Mouse (Mus musculus) neural tube, embryonic 12.5 days (tissue): Measurements from ENCODE around the gene Alpk1. TPM values are rescaled to one million over a fixed set of nuclear protein-coding genes. Genes with fewer than 3 reads are reported as not detected.

Source experiments
- ATAC-seq: fragments of 200-750 bp; cut with Nextera tagmentation; 2 replicates; pipeline ENCODE4 v1.8.0; 2017; ENCODE audit warnings: low read depth, mild to moderate bottlenecking, moderate TSS enrichment, moderate library complexity; ENCODE audit not compliant: low FRiP score
- H3K27ac ChIP-seq: fragments of 300-500 bp; sonication (generic); 2 replicates; pipeline ENCODE4 v1.5.1; 2016
- H3K27me3 ChIP-seq: fragments of 300-500 bp; sonication (generic); replicated peaks from 2 replicates; pipeline ENCODE4 v1.6.1; 2016; ENCODE audit warnings: mild to moderate bottlenecking
- H3K36me3 ChIP-seq: fragments of 300-500 bp; sonication (generic); 2 replicates; pipeline ENCODE4 v1.6.1; 2016; ENCODE audit warnings: mild to moderate bottlenecking
- H3K4me1 ChIP-seq: fragments of 300-500 bp; sonication (generic); 2 replicates; pipeline ENCODE4 v1.6.1; 2016
- H3K4me2 ChIP-seq: fragments of 300-500 bp; sonication (generic); replicated peaks from 2 replicates; pipeline ENCODE4 v1.6.1; 2016; ENCODE audit warnings: mild to moderate bottlenecking
- H3K4me3 ChIP-seq: fragments of 300-500 bp; sonication (generic); 2 replicates; pipeline ENCODE4 v1.5.1; 2016
- H3K9ac ChIP-seq: fragments of 300-500 bp; sonication (generic); 2 replicates; pipeline ENCODE4 v1.6.1; 2016; ENCODE audit warnings: mild to moderate bottlenecking
- H3K9me3 ChIP-seq: fragments of 300-500 bp; sonication (generic); 2 replicates; pipeline ENCODE4 v1.6.1; 2016; ENCODE audit warnings: mild to moderate bottlenecking
- whole genome bisulfite sequencing: fragments of 180-500 bp; shearing (Covaris S2); methylation state at CpG from one replicate; pipeline ENCODE4 v1.1.7; 2016; 5-methylcytosine and 5-hydroxymethylcytosine counted together
- polyA plus RNA-seq: library from polyadenylated mRNA; unstranded; fragments of >200 nt; fragmentation: Nextera tagmentation; extraction: Ambion mirVana; gene quantifications from 2 replicates; pipeline ENCODE4 v1.2.1, GENCODE M21; 2016

Gene Alpk1
- polyA plus RNA-seq, 1 experiment from 2014 or later: 1.7 TPM

- 29% methylated on average over 17 of the region's 17 CpGs for whole genome bisulfite sequencing
- H3K27me3 ChIP-seq: peaks cover 23% of the 10 kb centered on the region
- no peak overlapping the region for H3K27ac ChIP-seq
These were observed 51.3 kb downstream of the Alpk1 start for GRCm38 (mm10) chr3:127728851-127729512.

GRCm38 (mm10) chr3:127728046-127728445 lies 52.3 kb downstream of the Alpk1 start:
- no peak for ATAC-seq
- Histone ChIP-seq H3K27me3 (peaks cover 18% of the 10 kb centered on the region; the same call in 1 of the 2 replicates), H3K4me3 (no peak overlapping the region), H3K4me2 (no peak overlapping the region), H3K27ac (no peak overlapping the region), H3K36me3 (no peaks in the 10 kb centered on the region), H3K9me3 (no peaks in the 10 kb centered on the region), H3K4me1 (peaks cover 12% of the 10 kb centered on the region), H3K9ac (no peak overlapping the region)
- 63% methylated on average over 9 of the region's 9 CpGs for WGBS

More at GRCm38 (mm10) chr3:127728851-127729512, 51.3 kb downstream of the Alpk1 start:
- Histone ChIP-seq H3K4me3 (no peak overlapping the region), H3K4me2 (peak overlapping the region; percentile 30), H3K4me1 (peaks cover 12% of the 10 kb centered on the region), H3K9ac (no peak overlapping the region), H3K9me3 (no peaks in the 10 kb centered on the region), H3K36me3 (no peaks in the 10 kb centered on the region)
- ATAC-seq: peak; percentile 48; the same call in 1 of the 2 replicates

- ATAC-seq: no peak
- H3K4me1 ChIP-seq: peaks cover 13% of the 10 kb centered on the region
- no peak overlapping the region for H3K9ac ChIP-seq
- no peak overlapping the region for H3K4me3 ChIP-seq
- H3K27ac ChIP-seq: no peak overlapping the region
- WGBS: 57% methylated on average over 4 of the region's 4 CpGs
- H3K9me3 ChIP-seq: no peaks in the 10 kb centered on the region
- peaks cover 6% of the 10 kb centered on the region; the same call in 1 of the 2 replicates for H3K27me3 ChIP-seq
- H3K36me3 ChIP-seq: no peaks in the 10 kb centered on the region
- no peak overlapping the region for H3K4me2 ChIP-seq
These were observed 59.4 kb downstream of the Alpk1 start for GRCm38 (mm10) chr3:127720948-127721347.

GRCm38 (mm10) chr3:127720050-127720449 lies 60.3 kb downstream of the Alpk1 start:
- peak; percentile 30; the same call in 1 of the 2 replicates for ATAC-seq
- Histone ChIP-seq H3K27ac (no peak overlapping the region), H3K9ac (no peak overlapping the region), H3K27me3 (peaks cover 6% of the 10 kb centered on the region; the same call in 1 of the 2 replicates), H3K4me3 (no peak overlapping the region), H3K36me3 (no peaks in the 10 kb centered on the region), H3K4me1 (peaks cover 13% of the 10 kb centered on the region), H3K9me3 (no peaks in the 10 kb centered on the region), H3K4me2 (peak overlapping the region; percentile 40)
- WGBS: 12% methylated on average over 6 of the region's 6 CpGs

GRCm38 (mm10) chr3:127719601-127720000 lies 60.7 kb downstream of the Alpk1 start:
- no peak overlapping the region for H3K27ac ChIP-seq
- H3K4me2 ChIP-seq: peak overlapping the region; percentile 40; the same call in 1 of the 2 replicates
- no peaks in the 10 kb centered on the region for H3K9me3 ChIP-seq
- no peak overlapping the region for H3K4me3 ChIP-seq
- H3K36me3 ChIP-seq: no peaks in the 10 kb centered on the region
- H3K27me3 ChIP-seq: peaks cover 2% of the 10 kb centered on the region; the same call in 1 of the 2 replicates
- peaks cover 13% of the 10 kb centered on the region for H3K4me1 ChIP-seq
- WGBS: 20% methylated on average over 5 of the region's 5 CpGs
- no peak for ATAC-seq
- no peak overlapping the region for H3K9ac ChIP-seq

- no peak for ATAC-seq
- WGBS: 16% methylated on average over 2 of the region's 2 CpGs
- Histone ChIP-seq H3K4me3 (no peak overlapping the region), H3K36me3 (no peaks in the 10 kb centered on the region), H3K27me3 (no peaks in the 10 kb centered on the region), H3K4me2 (no peak overlapping the region), H3K9ac (no peak overlapping the region), H3K4me1 (peaks cover 13% of the 10 kb centered on the region), H3K9me3 (no peaks in the 10 kb centered on the region), H3K27ac (no peak overlapping the region)
These were observed 63.6 kb downstream of the Alpk1 start for GRCm38 (mm10) chr3:127716759-127717158.

GRCm38 (mm10) chr3:127713112-127713511 lies 67.2 kb downstream of the Alpk1 start:
- Histone ChIP-seq H3K4me3 (no peak overlapping the region), H3K4me1 (no peaks in the 10 kb centered on the region), H3K27ac (no peak overlapping the region), H3K9ac (no peak overlapping the region), H3K27me3 (no peaks in the 10 kb centered on the region), H3K9me3 (no peaks in the 10 kb centered on the region), H3K36me3 (no peaks in the 10 kb centered on the region), H3K4me2 (no peak overlapping the region)
- WGBS: 56% methylated on average over 9 of the region's 9 CpGs
- peak; percentile 34; the same call in 1 of the 2 replicates for ATAC-seq

GRCm38 (mm10) chr3:127711536-127711935 lies 68.8 kb downstream of the Alpk1 start:
- Histone ChIP-seq H3K9me3 (no peaks in the 10 kb centered on the region), H3K9ac (no peak overlapping the region), H3K4me2 (no peak overlapping the region), H3K27me3 (no peaks in the 10 kb centered on the region), H3K36me3 (no peaks in the 10 kb centered on the region), H3K4me1 (0 out of 2 replicates have a peak, but pooled peaks cover 2% of the 10 kb centered on the region), H3K27ac (no peak overlapping the region), H3K4me3 (no peak overlapping the region)
- 93% methylated on average over 3 of the region's 3 CpGs for WGBS
- ATAC-seq: no peak

GRCm38 (mm10) chr3:127707089-127707485 lies 73.2 kb downstream of the Alpk1 start:
- Histone ChIP-seq H3K9me3 (no peaks in the 10 kb centered on the region), H3K9ac (no peak overlapping the region), H3K4me1 (peaks cover 18% of the 10 kb centered on the region; the same call in 1 of the 2 replicates), H3K4me2 (no peak overlapping the region), H3K27ac (no peak overlapping the region), H3K27me3 (0 out of 2 replicates have a peak, but pooled peaks cover 8% of the 10 kb centered on the region), H3K36me3 (no peaks in the 10 kb centered on the region), H3K4me3 (no peak overlapping the region)
- WGBS: 40% methylated on average over 5 of the region's 5 CpGs
- ATAC-seq: 0 out of 2 replicates have a peak, but pooled peaks have one; percentile 3

- H3K27ac ChIP-seq: peak overlapping the region; percentile 16; the same call in 1 of the 2 replicates
- ATAC-seq: peak; percentile 35
- H3K9ac ChIP-seq: no peak overlapping the region
- no peaks in the 10 kb centered on the region for H3K36me3 ChIP-seq
- H3K27me3 ChIP-seq: 0 out of 2 replicates have a peak, but pooled peaks cover 8% of the 10 kb centered on the region
- H3K4me3 ChIP-seq: no peak overlapping the region
- 42% methylated on average over 8 of the region's 8 CpGs for WGBS
- H3K4me1 ChIP-seq: peaks cover 18% of the 10 kb centered on the region; the same call in 1 of the 2 replicates
- H3K4me2 ChIP-seq: peak overlapping the region; percentile 52
- H3K9me3 ChIP-seq: no peaks in the 10 kb centered on the region
These were observed 73.8 kb downstream of the Alpk1 start for GRCm38 (mm10) chr3:127706445-127707088.

GRCm38 (mm10) chr3:127705515-127706444 lies 74.5 kb downstream of the Alpk1 start:
- H3K36me3 ChIP-seq: no peaks in the 10 kb centered on the region
- 4% methylated on average over 30 of the region's 30 CpGs for WGBS
- no peak overlapping the region; the same call in 1 of the 2 replicates for H3K9ac ChIP-seq
- peak overlapping the region; percentile 52 for H3K4me2 ChIP-seq
- ATAC-seq: peak; percentile 88
- H3K4me3 ChIP-seq: no peak overlapping the region
- no peaks in the 10 kb centered on the region for H3K9me3 ChIP-seq
- H3K4me1 ChIP-seq: peaks cover 18% of the 10 kb centered on the region; the same call in 1 of the 2 replicates
- 0 out of 2 replicates have a peak, but pooled peaks cover 8% of the 10 kb centered on the region for H3K27me3 ChIP-seq
- peak overlapping the region; percentile 16; the same call in 1 of the 2 replicates for H3K27ac ChIP-seq
